Mouse (Mus musculus) midbrain, embryonic 12.5 days (tissue): ENCODE measurements at regions not wholly inside any gene's neighbourhood (a gene's known extent, or its start where the extent isn't known, plus 50 kb on each side); places are given as distances from the start of the nearest gene placed in this dataset.
A peak's percentile ranks its signal among the peaks of the same experiment; 100 is the strongest.

Experiments used
- ATAC-seq: fragments of 200-750 bp; cut with Nextera tagmentation; 2 replicates; pipeline ENCODE4 v1.8.0; 2017; ENCODE audit warnings: low read depth, moderate TSS enrichment, moderate library complexity; ENCODE audit not compliant: low FRiP score
- H3K27ac ChIP-seq: fragments of 300-500 bp; sonication (generic); replicated peaks from 2 replicates; pipeline ENCODE4 v1.5.1; 2016; ENCODE audit warnings: mild to moderate bottlenecking
- H3K27me3 ChIP-seq: fragments of 300-500 bp; sonication (generic); 2 replicates; pipeline ENCODE4 v1.6.1; 2016; ENCODE audit warnings: mild to moderate bottlenecking
- H3K36me3 ChIP-seq: fragments of 300-500 bp; sonication (generic); 2 replicates; pipeline ENCODE4 v1.6.1; 2016
- H3K4me1 ChIP-seq: fragments of 300-500 bp; sonication (generic); 2 replicates; pipeline ENCODE4 v1.6.1; 2016
- H3K4me2 ChIP-seq: fragments of 300-500 bp; sonication (generic); replicated peaks from 2 replicates; pipeline ENCODE4 v1.6.1; 2016; ENCODE audit warnings: mild to moderate bottlenecking, moderate library complexity
- H3K4me3 ChIP-seq: fragments of 300-500 bp; sonication (generic); 2 replicates; pipeline ENCODE4 v1.5.1; 2016; ENCODE audit warnings: mild to moderate bottlenecking
- H3K9ac ChIP-seq: fragments of 300-500 bp; sonication (generic); replicated peaks from 2 replicates; pipeline ENCODE4 v1.6.1; 2016; ENCODE audit warnings: mild to moderate bottlenecking, moderate library complexity
- H3K9me3 ChIP-seq: fragments of 300-500 bp; sonication (generic); 2 replicates; pipeline ENCODE4 v1.6.1; 2016; ENCODE audit warnings: mild to moderate bottlenecking
- WGBS: fragments of 180-500 bp; shearing (Covaris S2); methylation state at CpG from one replicate; pipeline ENCODE4 v1.1.7; 2016; 5-methylcytosine and 5-hydroxymethylcytosine counted together

GRCm38 (mm10) chr8:17687084-17687483 lies 1291.0 kb downstream of the Defb40 start:
- Histone ChIP-seq H3K9ac (no peak overlapping the region), H3K4me3 (no peak overlapping the region)
- WGBS, result 95% methylated on average over 3 of the region's 3 CpGs

GRCm38 (mm10) chr8:17664371-17665141 lies 1313.5 kb downstream of the Defb40 start:
- Histone ChIP-seq H3K27me3 (peaks cover 5% of the 10 kb centered on the region), H3K4me1 (no peaks in the 10 kb centered on the region; the same call in 1 of the 2 replicates), H3K36me3 (no peaks in the 10 kb centered on the region), H3K9ac (no peak overlapping the region), H3K9me3 (no peaks in the 10 kb centered on the region), H3K4me2 (no peak overlapping the region), H3K4me3 (no peak overlapping the region), H3K27ac (no peak overlapping the region)
- WGBS, result 74% methylated on average over 6 of the region's 6 CpGs
- ATAC-seq, result no peak

More at GRCm38 (mm10) chr8:17687084-17687483, 1291.0 kb downstream of the Defb40 start:
- Histone ChIP-seq H3K4me2 (no peak overlapping the region), H3K27me3 (no peaks in the 10 kb centered on the region), H3K36me3 (no peaks in the 10 kb centered on the region), H3K4me1 (no peaks in the 10 kb centered on the region), H3K27ac (no peak overlapping the region), H3K9me3 (no peaks in the 10 kb centered on the region)
- no peak for ATAC-seq

- no peak overlapping the region for H3K27ac ChIP-seq
- no peaks in the 10 kb centered on the region for H3K36me3 ChIP-seq
- H3K9me3 ChIP-seq, result no peaks in the 10 kb centered on the region
- peaks cover 16% of the 10 kb centered on the region for H3K27me3 ChIP-seq
- peak; percentile 85 for ATAC-seq
- no peak overlapping the region for H3K4me2 ChIP-seq
- WGBS, result 46% methylated on average over 6 of the region's 6 CpGs
- no peaks in the 10 kb centered on the region; the same call in 1 of the 2 replicates for H3K4me1 ChIP-seq
- H3K4me3 ChIP-seq, result no peak overlapping the region
- no peak overlapping the region for H3K9ac ChIP-seq
Measured at GRCm38 (mm10) chr8:17659753-17660361, 1318.2 kb downstream of the Defb40 start.

GRCm38 (mm10) chr8:17653786-17654185 lies 1324.3 kb downstream of the Defb40 start:
- no peaks in the 10 kb centered on the region for H3K9me3 ChIP-seq
- peaks cover 11% of the 10 kb centered on the region; the same call in 1 of the 2 replicates for H3K27me3 ChIP-seq
- WGBS, result 12% methylated on average over 2 of the region's 2 CpGs
- no peak overlapping the region for H3K9ac ChIP-seq
- H3K27ac ChIP-seq, result no peak overlapping the region
- no peak for ATAC-seq
- no peak overlapping the region for H3K4me2 ChIP-seq
- no peaks in the 10 kb centered on the region for H3K36me3 ChIP-seq
- no peak overlapping the region for H3K4me3 ChIP-seq
- H3K4me1 ChIP-seq, result peaks cover 3% of the 10 kb centered on the region; the same call in 1 of the 2 replicates

GRCm38 (mm10) chr8:17647559-17647958 lies 1330.5 kb downstream of the Defb40 start:
- ATAC-seq, result no peak
- Histone ChIP-seq H3K4me3 (no peak overlapping the region), H3K36me3 (no peaks in the 10 kb centered on the region)

GRCm38 (mm10) chr8:17621109-17621508 lies 1356.9 kb downstream of the Defb40 start:
- 54% methylated on average over 1 of the region's 1 CpGs for WGBS
- Histone ChIP-seq H3K9ac (no peak overlapping the region), H3K4me2 (no peak overlapping the region), H3K4me1 (no peaks in the 10 kb centered on the region), H3K27ac (no peak overlapping the region), H3K4me3 (no peak overlapping the region), H3K27me3 (no peaks in the 10 kb centered on the region), H3K36me3 (no peaks in the 10 kb centered on the region), H3K9me3 (no peaks in the 10 kb centered on the region)
- ATAC-seq, result no peak

More at GRCm38 (mm10) chr8:17647559-17647958, 1330.5 kb downstream of the Defb40 start:
- Histone ChIP-seq H3K9ac (no peak overlapping the region), H3K4me1 (no peaks in the 10 kb centered on the region), H3K27ac (no peak overlapping the region), H3K4me2 (no peak overlapping the region), H3K27me3 (no peaks in the 10 kb centered on the region), H3K9me3 (no peaks in the 10 kb centered on the region)

- Histone ChIP-seq H3K27ac (no peak overlapping the region), H3K36me3 (no peaks in the 10 kb centered on the region), H3K4me1 (no peaks in the 10 kb centered on the region), H3K9ac (no peak overlapping the region), H3K4me2 (no peak overlapping the region), H3K9me3 (no peaks in the 10 kb centered on the region), H3K4me3 (no peak overlapping the region), H3K27me3 (no peaks in the 10 kb centered on the region)
- ATAC-seq, result no peak
Measured at GRCm38 (mm10) chr8:17618846-17619245, 1359.2 kb downstream of the Defb40 start.

GRCm38 (mm10) chr8:17618147-17618546 lies 1359.9 kb downstream of the Defb40 start:
- H3K4me3 ChIP-seq, result no peak overlapping the region
- H3K9ac ChIP-seq, result no peak overlapping the region
- no peaks in the 10 kb centered on the region for H3K4me1 ChIP-seq
- H3K27me3 ChIP-seq, result no peaks in the 10 kb centered on the region
- no peak overlapping the region for H3K27ac ChIP-seq
- no peaks in the 10 kb centered on the region for H3K36me3 ChIP-seq
- ATAC-seq, result no peak
- H3K9me3 ChIP-seq, result no peaks in the 10 kb centered on the region
- no peak overlapping the region for H3K4me2 ChIP-seq

- Histone ChIP-seq H3K4me1 (no peaks in the 10 kb centered on the region), H3K36me3 (no peaks in the 10 kb centered on the region), H3K27ac (no peak overlapping the region), H3K27me3 (no peaks in the 10 kb centered on the region), H3K9ac (no peak overlapping the region), H3K4me2 (no peak overlapping the region), H3K4me3 (no peak overlapping the region), H3K9me3 (no peaks in the 10 kb centered on the region)
- no peak for ATAC-seq
- 46% methylated on average over 1 of the region's 1 CpGs for WGBS
Measured at GRCm38 (mm10) chr8:17602861-17603260, 1375.2 kb downstream of the Defb40 start.

GRCm38 (mm10) chr8:17598736-17599135 lies 1379.3 kb downstream of the Defb40 start:
- no peak overlapping the region for H3K4me2 ChIP-seq
- no peak for ATAC-seq
- 84% methylated on average over 4 of the region's 4 CpGs for WGBS
- H3K9ac ChIP-seq, result no peak overlapping the region
- no peaks in the 10 kb centered on the region for H3K27me3 ChIP-seq
- H3K9me3 ChIP-seq, result no peaks in the 10 kb centered on the region
- H3K36me3 ChIP-seq, result no peaks in the 10 kb centered on the region
- no peaks in the 10 kb centered on the region for H3K4me1 ChIP-seq
- no peak overlapping the region for H3K4me3 ChIP-seq
- no peak overlapping the region for H3K27ac ChIP-seq

- H3K9me3 ChIP-seq, result no peaks in the 10 kb centered on the region
- no peak overlapping the region for H3K4me2 ChIP-seq
- H3K4me3 ChIP-seq, result no peak overlapping the region
- H3K27ac ChIP-seq, result no peak overlapping the region
- ATAC-seq, result no peak
- H3K27me3 ChIP-seq, result no peaks in the 10 kb centered on the region
- no peaks in the 10 kb centered on the region for H3K4me1 ChIP-seq
- H3K9ac ChIP-seq, result no peak overlapping the region
- H3K36me3 ChIP-seq, result no peaks in the 10 kb centered on the region
Measured at GRCm38 (mm10) chr8:17596559-17596958, 1381.5 kb downstream of the Defb40 start.

- ATAC-seq, result no peak
- 76% methylated on average over 1 of the region's 1 CpGs for WGBS
- Histone ChIP-seq H3K36me3 (no peaks in the 10 kb centered on the region), H3K27me3 (no peaks in the 10 kb centered on the region), H3K4me3 (no peak overlapping the region), H3K9me3 (no peaks in the 10 kb centered on the region), H3K4me1 (no peaks in the 10 kb centered on the region), H3K4me2 (no peak overlapping the region), H3K27ac (no peak overlapping the region), H3K9ac (no peak overlapping the region)
Measured at GRCm38 (mm10) chr8:17594607-17595006, 1383.4 kb downstream of the Defb40 start.
